Mouse (Mus musculus) layer of hippocampus, postnatal 25 days (tissue): ENCODE measurements around the gene Kazald1. TPM values are rescaled to one million over a fixed set of nuclear protein-coding genes. Genes with fewer than 3 reads are reported as not detected.
"Not testable (repeated sequence)": the region's sequence is repeated elsewhere in the genome, so short reads cannot be mapped to it uniquely, and the experiment has no call there.

Source experiments
- DNase-seq, 2 experiments: peaks; one replicate each; pipeline ENCODE4 v3.0.0; 2022; ENCODE audit warnings: mixed read lengths in 2 of 2, low spot score in 1 of 2; ENCODE audit errors: extremely low spot score in 1 of 2
- total RNA-seq, 2 experiments: library from RNA; stranded (reverse); gene quantifications; 2 replicates each; pipeline ENCODE4 v1.2.3; 2021

Kazald1 gene
- 1 to 10 TPM; 1.2 to 1.7 TPM for total RNA-seq

DNA sequence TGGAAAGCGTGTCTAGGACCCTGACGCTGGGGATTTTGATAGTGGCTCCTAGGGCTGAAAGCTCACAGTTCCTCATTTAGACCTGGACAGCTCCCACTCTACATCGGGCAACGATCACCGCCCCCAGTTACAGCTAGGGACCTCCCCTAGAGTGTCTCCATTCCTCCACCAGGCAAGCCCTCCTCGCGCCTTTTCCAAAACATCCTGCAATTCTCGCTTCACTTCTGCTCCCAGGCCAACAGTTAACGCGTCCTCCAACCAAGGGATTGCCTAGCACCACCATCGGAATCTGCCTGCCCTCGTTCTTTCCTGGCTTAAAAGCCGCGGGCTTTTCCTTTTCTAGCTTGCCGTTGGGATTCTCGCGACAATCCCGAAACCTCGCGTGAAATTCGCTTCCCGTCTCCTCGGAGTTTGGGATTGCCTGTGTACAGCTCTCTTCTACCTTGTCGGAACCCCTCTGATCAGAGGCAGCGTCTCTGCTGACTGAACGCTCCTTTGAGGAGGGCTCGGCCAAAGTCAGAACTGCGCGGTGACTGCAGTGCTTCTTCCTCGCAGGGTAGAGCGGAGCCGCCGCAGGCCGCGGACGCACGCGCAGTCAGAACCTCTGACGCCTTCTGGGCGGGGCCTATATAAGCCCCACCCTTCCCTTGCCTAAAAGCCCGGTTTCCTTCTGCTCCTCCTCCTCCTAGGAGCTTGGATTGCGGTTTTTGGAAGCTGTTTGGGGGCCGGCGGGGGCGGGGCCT lies at the start of gene Kazald1:
TSS of gene Kazald1 (plus strand) at position 662 of the 743 bp plus-strand sequence.
- DNase-seq = peak; percentile 95 to 96

DNA sequence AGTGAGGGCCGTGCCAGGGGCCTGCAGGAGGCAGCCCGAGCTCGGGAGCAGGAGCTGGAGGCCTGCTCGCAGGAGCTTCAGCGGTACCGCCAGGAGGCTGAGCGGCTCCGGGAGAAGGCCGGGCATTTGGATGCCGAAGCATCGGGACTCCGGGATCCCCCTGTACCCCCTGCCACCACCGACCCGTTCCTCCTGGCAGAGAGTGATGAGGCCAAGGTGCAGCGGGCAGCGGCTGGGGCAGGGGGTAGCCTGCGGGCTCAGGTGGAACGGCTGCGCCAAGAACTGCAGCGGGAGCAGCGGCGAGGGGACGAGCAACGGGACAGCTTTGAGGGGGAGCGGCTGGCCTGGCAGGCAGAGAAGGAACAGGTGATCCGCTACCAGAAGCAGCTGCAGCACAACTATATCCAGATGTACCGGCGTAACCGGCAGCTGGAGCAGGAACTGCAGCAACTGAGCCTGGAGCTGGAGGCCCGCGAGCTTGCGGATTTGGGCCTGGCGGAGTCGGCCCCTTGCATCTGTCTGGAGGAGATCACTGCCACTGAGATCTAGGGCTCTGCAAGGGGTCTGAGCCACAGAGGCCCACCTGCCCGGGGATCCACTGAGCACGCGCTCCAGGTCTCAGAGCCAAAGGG lies 49.0 kb upstream of the Kazald1 start:
- no peak for DNase-seq

DNA sequence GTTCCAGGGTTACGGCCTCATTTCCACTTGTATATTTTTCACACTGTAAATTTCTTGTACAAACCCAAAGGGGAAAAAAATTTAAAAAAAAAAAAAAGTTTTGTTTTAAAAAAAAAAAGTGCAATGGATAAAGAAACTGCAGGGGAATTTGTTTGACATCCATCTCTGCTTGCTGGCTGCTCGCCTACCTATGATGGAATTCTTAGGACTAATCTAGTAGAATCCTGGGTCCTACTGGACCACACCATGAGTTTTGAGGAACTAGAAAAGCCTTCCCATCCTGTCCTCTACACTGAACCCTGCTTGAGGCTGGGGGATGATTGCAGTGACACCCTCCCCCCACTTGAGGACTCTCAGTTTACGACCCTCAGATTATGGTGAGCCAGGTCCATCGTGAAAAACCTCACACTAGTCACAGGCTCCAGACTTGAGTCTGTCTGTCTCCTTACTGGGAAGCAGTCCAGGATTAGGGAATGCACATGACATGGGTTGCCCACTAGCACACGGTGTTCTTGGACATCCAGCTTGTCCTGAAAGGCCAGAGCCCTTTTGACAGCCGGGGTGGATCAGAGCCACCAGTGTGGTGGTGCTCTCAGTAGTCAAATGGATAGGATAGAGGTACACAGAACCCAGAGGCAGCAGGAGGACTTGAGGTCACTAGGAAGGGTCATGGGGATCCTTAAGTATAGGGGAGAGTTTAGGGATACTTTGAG lies 47.9 kb upstream of the Kazald1 start:
- no peak for DNase-seq

DNA sequence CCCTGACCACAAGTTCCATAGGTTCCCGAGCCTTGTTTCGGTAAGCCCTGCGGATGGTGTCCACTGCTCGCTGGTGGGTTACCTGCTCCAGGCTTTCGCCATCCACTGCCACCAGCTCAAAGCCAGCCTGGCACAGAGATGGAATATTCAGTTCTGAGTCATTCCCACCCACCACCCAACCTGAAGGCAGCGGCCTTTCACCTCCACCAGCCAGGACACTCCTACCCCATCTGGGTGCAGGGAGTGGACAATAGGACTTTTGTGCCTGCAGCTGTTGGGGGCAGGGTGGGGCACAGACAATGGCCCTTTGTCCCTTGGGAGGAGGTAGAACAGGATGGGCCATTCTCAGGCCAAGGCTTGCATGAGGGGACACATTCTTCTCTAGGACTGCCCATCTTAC lies 47.2 kb upstream of the Kazald1 start:
- DNase-seq = no peak

DNA sequence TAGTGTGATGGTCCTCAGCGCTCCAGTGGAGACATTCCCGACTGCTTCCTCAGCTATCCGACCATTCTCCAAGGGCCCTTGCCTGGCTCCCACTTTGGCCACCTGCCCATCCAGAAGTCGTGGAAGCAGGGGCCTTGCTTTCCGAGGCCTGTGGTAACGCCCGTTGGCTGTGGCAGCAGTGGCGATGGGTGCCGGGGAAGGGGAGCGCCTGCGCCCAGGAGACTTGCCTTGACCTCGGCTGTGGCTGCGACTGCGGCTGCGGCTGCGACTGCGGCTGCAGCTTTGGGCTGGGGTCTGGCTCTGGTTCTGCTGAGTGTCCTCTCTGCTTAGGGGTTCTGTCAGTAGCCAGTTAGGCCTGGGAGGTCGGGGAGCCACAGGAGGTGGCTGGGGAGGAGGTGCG lies 46.3 kb upstream of the Kazald1 start:
- DNase-seq = no peak

DNA sequence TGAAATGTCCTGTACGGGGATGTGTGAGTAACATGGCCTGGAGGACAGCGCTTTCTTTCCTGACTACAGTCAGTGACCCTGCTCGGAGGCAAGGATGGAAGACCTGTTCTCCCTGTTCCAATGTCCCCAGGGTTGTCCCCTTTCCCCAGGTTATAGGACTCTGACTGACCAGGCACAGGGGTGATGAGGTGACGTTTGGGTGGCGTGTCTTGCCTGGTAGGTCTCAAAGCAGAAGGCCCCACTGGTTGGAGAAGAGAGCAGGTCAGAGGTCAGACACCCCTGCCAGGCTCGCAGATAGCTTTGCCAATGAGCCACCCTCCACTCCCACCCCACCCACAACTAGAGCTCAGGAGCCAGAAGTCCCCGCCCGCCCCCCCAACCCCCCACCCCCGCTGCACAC lies 45.5 kb upstream of the Kazald1 start:
- DNase-seq = no peak

DNA sequence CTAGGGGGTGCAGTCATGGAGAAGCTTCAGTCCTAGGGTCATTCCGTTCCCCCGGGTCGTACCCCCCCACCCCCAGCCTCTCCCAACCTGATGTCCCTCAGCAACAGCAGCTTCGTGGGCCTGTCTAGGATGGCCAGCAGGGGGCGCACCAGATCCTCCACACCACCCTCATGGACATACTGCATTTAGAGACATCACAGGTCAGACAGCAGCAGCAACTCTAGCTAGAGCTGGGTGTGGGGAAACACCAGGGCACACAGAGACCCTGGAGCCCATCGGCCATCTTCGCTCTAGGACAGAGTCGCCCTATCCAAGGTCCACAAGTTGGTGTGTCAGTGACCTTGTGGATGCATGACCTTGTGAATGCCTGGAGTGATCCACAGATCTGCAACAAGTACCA lies 44.9 kb upstream of the Kazald1 start:
- DNase-seq = peak in 1 of 2 experiments; percentile 71

DNA sequence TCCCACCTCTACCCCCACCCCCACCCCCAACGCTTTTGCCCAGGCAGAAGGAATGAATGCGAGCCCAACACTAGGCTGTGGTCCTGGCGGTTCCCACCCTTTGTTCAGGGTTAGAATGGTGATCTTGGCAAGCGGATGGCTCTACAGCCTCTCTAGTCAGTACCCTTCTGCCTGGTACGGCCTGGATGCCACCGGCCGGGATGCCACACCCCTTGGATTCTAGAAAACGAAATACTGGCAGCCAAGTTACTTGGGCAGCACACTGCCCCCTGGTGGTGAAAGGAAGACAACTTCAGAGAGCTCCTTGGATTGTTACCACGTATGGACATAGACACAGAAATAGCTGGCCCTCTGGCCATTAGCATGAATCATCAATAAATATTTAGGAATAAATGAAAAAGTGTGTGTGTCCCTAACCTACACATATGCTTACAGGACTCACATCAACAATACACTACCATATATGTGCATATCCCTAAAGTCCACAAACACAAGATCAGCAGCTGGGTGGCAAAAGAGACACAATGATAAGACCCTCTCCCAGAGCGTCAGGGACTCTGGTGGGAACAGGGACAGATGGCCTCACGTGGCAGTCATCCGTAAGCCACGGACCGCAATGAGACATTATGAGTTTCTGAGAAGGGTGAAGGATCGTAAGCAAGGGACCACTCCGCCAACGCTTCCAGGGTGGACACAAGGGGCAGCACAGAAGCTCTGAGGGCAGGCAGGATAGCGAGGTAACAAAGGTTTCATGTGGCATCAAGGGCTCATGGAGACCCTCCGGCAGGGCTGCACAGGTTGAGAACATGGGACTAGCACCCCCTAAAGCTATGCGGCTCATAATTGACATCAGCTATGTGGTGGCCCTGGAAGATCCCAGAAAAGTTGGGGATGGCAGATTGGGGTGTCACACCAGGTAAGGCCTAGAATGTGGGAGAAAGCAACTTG lies 44.0 kb upstream of the Kazald1 start:
- peak in 1 of 2 experiments; percentile 77 for DNase-seq

DNA sequence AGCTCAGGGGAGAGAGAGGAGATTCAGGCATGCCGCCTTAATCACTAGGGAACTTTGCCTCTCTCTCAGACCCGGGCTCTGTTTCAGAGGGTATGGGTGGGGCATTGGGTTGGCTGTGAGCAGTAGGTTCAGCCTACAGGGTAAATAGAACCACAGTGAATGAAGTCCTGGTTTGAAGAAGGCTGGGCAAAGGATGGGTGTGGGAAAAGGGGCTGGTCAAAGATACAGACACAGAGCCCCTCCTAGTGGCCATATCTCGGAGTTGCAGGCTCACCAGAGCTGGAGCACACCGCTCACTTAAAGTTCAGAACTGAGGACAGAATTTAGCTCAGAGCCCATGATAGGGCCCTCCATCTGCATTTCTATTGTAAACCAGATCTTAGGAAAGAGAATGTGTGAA lies 43.3 kb upstream of the Kazald1 start:
- DNase-seq = peak in 1 of 2 experiments; percentile 72

DNA sequence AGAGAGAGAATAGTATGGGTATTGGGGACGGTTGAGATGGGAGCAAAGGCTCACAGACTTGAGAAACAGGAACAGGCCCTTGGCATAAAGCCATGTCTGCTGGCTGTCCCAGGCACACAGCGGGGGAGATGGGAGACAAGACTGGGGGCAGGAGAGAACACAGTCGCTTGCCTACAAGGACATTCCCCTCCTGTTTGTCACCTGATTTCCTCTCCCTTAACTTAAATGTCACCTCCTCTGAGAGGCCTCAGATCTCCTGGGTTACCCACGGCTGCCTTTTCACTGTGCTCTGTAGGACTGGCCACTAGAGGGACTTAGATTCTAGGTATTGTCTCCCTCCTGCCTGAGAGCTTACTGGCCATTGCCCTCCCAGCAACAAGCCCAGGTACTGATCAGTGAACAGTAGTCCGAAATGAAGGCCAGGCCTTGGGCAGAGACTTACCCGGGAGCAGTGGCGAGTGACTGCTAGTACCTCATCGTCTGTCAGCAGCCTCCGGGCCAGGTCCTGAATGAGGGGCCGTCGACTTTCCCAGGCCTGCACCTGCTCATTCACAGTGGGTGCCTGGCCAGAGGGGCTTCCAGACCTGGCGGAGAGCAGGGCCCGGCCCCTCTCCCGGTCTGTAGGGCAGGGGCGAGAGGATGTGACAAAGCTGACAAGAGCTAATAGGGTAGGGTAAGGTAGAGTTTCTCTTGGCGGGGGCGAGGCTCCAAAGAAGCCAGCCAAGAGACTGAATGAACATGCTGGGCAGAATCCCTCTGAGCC lies 42.3 kb upstream of the Kazald1 start:
- no peak for DNase-seq

DNA sequence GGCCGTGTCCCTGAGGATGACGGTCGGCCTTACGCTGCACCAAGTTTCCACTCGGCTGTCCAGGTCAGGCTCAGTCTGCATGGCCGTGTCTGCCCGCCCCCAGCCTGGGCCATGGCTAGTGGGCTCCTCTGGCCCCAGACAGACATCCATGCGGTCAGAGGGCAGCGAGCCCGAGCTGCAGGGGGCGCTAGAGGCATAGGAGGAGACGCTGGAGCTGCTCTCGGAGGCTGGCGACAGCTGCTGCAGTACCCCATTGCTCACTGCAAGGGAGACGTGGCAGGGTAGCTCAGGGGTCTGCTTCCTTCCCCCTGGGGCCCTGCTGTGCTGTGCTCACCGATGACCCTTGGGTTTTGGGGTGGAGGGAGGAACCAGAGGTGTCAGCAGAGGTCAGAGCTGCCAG lies 38.2 kb upstream of the Kazald1 start:
- peak in 1 of 2 experiments; percentile 59 for DNase-seq

DNA sequence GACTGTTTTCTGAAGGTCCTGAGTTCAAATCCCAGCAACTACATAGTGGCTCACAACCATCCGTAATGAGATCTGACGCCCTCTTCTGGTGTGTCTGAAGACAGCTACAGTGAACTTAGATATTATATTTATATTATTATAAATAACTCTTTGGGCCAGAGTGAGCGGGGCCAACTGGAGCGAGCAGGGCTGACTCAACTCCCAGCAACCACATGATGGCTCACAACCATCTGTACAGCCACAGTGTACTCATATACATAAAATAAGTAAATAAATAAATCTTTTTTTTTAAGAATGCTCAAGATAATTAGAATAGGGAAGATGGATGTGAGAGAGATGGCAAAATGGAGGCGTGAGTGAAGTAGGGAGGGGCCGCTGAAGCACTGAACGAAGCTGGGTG lies 36.8 kb upstream of the Kazald1 start:
- not testable (repeated sequence) for DNase-seq

DNA sequence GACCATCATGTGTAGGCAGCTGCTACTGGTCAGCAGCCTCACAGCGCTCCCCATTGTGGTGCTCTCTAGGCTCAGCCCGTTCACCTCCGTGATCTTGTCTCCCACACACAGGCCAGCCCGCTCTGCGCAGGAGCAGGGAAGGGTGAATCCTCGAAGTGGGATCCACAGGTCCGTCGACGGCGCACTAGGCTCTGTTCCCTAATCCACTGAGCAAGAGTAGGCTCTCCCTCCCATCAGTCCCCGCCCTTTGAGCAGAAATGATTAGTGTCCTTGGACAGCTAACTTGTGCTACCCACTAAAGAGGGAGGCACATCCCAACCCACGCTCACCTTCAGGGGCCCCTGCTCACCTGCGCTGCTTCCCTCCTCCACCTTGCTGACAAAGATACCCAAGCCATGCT lies 34.8 kb upstream of the Kazald1 start:
- no peak for DNase-seq

DNA sequence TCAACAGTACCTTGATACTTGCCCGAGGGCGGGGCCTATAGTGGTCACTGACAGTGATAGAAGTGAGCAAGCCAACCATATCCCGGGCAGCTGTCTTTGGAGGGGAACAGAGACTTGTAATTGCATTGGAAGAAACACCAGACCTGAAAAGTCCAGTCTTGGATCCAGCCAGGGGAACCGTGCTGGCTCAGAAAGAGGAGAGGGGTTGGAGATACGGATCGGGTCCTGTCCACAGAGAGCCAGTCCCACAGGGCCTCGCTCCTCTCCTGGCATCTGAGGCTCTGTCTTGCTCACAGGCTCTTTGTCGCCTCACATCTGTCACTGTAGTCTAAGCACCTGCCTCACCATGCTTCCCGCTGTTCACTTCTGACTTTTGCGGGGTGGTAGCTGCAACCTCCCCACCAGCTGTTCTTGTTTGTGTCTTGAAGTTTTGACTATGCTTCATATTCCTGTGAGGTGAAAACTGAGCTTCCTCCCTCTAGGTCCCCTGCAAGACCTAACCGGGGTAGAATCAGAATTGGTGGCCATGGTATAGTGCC lies 30.6 kb upstream of the Kazald1 start:
- DNase-seq = no peak

DNA sequence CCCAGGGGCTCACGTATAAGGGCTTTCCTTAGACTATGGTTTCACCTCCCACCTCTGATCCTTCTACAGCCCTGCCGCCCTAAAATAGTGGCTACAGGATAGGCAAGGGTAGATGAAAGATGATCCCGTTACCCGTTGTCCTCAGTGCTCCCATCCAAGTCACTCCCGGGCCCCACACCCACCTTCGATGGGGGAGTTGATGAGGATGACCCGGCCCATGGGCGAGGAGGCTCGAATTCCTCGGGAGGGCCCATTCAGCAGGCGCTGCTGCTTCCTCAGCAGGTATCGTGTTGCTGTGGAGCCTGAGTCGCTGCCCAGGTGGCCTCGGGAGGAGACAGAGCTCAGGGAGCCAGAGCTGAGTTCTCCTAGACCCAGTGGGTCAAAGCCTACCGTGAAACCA lies 29.8 kb upstream of the Kazald1 start:
- no peak for DNase-seq

DNA sequence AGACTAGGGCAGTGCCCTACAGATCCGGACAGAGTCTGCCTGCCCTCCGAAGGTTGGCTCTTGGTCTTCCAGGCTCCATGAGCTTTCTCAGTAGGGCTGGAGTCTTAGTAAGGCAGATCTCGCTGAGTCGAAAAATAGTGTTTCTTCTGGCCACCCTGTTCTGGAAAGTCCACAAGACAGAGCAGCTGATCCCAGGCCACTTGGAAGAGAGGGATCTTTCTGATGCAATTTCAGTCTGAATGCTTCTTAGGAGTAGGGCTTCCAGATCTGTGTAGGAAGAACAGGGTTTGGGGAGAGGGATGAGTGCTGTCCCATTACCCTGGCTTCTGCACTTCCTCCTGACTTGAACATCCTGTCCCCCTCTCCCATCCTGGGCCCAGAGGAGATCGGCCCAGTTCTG lies 29.4 kb upstream of the Kazald1 start, which contains the start of gene Pdzd7:
TSS of gene Pdzd7 (minus strand) at position 67 of the 400 bp plus-strand sequence.
- DNase-seq = no peak

DNA sequence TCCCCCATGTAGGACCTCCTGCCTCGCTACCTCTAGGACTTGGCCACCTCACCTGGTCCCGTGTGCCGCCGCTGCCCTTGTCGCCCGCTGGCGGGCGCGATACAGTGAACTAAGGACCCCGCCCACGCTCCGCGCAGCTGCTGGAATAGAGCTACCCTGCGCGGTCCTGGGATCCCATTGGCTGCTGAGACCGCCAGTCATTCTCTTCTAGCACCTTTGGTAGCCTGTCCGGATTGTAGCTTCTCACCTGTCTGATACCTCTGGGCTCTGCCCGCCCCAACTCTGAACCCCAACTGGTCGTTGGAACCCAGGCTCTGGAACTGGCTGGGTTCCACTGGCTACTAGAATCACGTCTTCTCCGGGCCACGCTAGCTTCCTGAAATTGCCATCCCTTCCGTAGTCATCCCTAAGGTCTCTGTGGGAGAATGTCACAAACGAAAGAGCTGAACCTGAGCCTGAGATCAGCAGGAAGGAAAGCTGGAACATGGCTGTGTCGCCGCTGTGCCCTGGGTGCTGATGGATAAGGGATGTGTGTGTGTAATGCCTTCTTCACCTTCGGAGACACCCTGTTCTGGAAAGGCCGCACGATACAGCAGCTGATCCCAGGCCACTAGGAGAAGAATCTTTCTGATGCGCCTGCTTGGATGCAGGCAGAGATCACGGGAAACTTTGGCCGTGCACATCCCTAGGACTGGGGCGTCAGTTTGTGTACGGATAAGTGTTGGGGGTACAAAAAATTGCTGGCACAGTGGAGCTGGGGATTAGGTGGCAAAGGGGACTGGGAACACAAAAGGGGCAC lies 28.3 kb upstream of the Kazald1 start:
- peak; percentile 51 to 74 for DNase-seq

DNA sequence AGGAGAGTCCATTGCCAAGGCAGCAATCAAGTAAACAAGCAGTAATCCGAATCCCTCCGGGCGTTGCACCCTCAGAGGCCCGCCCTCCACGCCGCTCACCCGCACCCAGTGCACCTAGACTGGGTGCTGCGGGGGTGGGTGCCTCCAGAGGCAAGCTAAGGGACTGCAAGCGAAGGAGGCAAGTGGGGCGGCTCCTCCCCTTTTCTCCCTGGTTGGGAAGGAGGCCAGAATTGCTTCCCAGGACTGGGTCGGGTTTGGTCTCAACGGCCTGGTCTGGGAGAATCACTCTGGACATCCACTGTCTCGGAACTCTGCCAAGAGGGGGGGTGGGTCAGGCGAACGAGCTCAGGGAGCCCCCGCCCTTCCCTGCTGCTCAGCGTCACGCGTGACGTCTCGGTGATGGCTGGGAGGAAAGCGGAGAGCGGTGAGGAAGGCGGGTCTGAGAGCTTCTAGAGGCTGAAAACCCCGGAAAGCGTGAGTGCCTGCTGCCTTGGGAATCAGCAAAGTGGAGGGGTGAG lies 27.6 kb upstream of the Kazald1 start, which contains the start of gene Sfxn3:
TSS of gene Sfxn3 (plus strand) at position 87 of the 518 bp plus-strand sequence.
- peak; percentile 84 to 91 for DNase-seq
